Mouse (Mus musculus) naive thymus-derived CD4-positive, alpha-beta T cell, adult 2 months (primary cell): ENCODE measurements around the gene Bst1.
A peak's percentile ranks its signal among the peaks of the same experiment; 100 is the strongest.

Experiments
- DNase-seq: peaks from one replicate; pipeline ENCODE4 v3.0.0-alpha.2; 2011; ENCODE audit warnings: low read depth

Bst1 gene

DNA sequence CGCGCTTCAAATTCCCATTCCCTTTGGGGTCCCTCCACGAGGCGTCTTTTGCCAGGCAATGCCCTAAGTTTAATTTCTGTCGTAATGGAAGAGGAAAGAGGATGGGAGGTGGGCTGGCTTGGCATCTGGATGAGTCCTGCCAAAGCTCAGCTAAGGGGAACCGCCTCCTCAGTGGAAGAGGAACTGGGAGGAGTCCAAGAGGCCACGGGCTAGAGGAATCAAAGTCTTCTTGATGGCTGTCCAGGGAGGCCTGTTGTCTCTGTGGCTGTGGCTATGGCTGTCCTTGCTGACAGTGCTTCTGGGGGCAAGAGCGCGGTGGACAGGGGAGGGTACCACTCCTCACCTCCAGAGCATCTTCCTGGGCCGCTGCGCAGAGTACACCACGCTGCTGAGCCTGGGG lies at the start of gene Bst1:
Gene Bst1 (plus strand): TSS at position 191 of the 400 bp plus-strand sequence.
- no peak for DNase-seq

DNA sequence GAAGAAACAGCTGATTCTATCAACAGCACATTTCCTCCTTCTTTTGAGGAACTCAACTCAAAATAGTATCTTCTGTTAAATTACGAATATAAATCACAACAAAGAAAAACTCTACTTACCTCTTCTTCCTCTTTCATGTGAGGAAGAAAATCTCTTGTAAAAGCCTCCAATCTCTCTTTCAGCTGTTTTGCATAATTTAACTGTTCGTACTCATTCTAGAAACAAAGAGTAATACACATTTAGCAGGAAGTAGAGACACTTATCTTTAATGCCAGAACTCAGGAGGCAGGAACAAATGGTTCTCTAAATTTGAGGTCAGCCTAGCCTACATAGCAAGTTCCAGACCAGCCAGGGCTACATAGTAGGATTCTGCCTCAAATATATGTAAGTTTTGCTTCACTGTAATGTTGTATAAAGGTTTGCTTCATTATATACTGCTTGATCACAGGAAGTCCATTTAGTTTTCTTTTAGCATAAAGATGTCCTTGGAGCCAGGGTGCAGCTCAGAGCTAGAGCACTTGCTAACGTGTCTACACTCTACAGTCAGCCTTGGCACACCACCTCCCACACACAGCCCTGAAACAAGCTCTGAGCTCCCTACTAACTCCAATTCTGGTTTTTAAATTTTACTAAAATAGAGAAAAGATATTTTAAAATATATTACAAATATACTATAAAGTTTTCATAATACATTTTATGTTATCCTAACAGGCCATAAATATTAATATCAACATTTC lies 47.9 kb upstream of the Bst1 start:
- DNase-seq: peak; percentile 22

DNA sequence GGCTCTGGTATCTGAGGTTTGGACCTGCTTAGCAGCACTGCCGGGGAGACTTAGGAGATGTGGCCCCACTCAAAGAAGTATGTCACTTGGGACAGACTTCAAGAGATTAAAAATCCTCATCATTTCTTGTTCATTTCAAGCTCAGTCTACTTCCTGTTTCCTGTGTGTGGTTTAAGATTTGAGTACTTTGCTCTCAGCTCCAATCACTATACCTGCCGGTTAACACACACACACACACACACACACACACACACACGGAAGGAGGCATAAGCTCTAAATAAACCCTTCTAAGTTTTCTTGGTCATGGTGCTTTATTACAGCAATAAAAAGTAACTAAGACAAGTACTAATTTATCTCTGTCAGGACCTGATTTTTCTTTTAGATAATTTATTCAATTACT lies 47.1 kb upstream of the Bst1 start:
- DNase-seq: peak; percentile 81

DNA sequence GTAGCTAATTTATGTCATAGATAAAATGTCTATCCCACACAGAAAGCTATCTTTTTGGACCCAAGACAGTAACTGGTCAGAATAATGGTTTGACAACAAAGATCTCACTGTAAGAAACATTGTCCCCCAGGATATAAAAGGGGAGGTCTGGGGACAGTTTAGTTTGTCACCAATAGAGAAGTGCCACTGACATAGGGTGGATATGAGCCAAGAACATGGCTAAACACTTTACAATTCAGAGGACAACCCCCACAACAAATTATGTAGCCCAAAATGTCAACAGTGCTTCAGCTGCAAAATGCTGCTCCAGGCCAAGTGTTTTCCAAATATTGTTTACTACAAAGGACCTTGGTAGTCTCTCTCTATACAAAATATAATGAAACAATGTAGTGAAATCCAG lies 42.3 kb upstream of the Bst1 start:
- no peak for DNase-seq

DNA sequence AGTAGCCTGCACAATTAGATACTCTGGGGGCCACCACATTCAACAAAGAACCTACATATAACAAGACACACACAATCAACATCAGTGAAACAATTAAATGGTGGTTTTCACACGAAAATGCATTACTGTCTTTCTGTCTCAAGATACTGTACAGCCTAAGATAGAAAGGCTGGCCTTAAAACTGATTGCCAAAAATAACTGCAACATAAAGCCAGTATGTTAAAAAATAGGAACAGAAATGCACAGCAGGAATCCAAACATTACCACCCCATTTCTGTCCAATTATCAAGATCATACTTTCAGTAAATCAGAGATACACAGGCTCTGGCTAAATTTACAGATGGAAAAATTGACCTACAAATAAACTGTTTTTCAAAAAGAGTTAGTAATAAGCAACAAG lies 41.7 kb upstream of the Bst1 start:
- no peak for DNase-seq

DNA sequence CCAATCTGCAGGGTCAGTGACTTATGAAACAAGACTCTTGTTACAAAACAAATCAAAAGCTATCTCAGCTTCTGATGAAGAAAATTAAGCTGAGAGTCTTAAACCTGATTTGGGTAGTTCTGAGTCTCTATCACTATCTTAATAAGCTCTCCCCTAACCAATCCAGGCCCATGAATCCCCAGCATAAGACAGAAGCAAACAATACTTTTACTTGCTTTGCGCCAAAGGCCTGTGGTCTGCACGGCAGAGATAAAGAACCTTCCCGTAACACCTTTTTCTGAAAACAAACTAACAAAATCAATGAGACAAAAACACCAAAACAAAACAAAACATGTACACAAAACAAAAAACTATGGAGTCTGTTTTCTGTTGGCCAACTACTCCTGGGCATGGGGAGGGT lies 40.1 kb upstream of the Bst1 start:
- DNase-seq: no peak

DNA sequence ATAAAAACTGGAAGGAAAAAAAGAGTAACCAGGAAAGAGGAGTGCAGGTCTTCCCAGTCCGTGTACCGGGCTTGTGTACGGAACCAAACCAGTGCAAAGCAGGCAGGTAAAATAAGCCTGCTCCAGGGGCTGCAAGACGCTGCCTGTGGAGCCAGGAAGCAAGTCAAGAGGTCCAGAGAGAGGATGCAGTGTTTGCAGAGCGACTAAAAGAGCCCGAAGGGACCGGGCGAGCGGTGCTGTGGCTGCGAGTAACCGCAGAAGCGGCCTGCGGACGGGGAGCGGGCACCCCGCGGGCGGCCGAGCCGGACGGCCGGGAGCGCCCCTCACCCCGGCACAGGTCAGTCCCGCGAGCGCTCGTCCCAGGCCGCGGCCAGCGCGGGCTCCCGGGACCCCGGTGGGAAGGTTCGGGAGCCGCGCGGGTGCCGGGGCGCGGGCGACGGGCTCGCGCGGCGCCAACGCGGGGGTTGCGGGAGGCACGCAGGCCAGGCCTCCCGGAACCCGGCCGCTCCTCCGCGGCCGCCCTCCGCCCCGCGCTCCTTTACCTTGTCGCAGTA lies 37.2 kb upstream of the Bst1 start:
- peak; percentile 48 for DNase-seq

DNA sequence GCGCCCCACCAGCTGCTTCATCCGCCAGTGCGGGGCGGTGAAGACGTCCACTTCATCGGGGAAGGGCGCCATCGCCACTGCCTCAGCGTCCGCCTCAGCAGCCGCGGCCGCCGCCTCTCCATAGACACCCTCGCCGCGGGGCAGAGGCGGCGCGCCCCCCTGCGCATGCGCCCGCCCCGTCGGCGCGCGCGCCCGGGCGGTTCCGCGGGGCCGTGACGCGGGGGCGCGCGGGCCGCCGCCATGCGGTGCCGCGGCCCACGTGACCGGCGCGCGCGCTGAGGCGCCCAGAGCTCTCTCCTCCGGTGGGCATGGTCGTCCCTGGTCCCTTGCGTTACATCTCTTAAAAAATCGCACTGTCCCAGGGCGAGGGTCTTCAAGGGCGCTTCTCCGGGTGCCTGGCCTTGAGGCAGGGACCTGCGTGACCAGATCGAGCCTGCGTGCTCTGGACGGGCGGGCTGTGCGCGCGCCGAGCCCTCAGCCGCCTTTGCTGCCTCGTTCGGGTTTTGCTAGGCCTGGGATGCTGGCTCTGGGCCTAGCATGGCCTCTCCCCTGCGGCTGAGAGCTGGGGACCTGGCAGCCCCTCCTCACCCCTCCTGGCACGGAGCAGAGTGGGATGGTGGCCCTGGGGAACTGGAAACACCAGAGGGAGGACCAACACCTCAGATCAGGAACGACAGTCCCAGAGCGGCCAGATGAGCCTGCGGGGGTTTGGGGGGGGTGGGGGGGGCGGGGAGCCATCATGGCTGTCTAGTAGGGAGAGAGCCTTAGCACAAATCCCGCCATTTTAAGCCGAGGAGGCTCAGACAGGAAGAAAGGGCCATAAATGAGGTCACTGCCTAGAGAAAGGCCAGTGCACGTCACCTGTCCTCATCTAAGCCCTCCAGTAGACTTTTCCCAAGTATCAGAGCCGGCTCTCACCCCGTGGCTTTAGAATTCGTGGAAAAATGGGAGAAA lies 36.4 kb upstream of the Bst1 start:
- DNase-seq: peak; percentile 90

DNA sequence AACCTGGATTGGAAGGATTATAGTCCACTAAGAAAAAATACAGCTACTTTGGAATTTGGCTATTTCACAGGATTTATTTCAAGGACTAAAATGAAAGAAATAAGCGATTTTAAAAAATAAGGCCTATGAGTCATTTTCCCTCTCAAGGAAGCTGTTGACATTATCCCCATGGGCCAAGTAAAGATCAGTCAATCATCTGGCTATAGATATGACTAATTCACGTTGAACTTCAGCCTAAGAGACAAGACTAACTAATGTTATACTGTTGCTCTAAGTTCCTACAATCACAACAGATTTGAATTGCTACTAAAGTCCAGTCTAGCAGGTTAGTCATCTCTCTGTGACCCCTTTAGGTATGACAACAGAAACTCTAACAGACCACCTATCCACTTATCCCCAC lies 34.7 kb upstream of the Bst1 start:
- no peak for DNase-seq

DNA sequence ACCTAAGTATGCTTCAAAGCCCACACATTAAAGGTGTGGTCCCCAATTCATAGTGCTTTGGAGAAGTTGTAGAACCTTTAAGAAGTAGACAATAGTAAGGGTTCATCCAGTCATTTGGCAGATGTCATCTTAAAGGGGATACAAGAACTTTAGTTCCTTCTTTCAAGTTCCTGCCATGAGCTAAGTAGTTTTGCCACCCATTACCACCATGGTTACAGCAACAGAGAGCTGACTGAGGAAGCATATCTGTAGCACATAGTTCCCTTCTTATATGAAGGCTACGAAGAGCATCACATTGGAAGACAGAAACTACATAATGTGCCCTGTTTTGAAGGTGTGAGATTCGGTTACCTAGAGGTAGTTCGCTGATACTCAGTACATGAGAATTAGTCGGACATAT lies 32.1 kb upstream of the Bst1 start:
- DNase-seq: no peak

DNA sequence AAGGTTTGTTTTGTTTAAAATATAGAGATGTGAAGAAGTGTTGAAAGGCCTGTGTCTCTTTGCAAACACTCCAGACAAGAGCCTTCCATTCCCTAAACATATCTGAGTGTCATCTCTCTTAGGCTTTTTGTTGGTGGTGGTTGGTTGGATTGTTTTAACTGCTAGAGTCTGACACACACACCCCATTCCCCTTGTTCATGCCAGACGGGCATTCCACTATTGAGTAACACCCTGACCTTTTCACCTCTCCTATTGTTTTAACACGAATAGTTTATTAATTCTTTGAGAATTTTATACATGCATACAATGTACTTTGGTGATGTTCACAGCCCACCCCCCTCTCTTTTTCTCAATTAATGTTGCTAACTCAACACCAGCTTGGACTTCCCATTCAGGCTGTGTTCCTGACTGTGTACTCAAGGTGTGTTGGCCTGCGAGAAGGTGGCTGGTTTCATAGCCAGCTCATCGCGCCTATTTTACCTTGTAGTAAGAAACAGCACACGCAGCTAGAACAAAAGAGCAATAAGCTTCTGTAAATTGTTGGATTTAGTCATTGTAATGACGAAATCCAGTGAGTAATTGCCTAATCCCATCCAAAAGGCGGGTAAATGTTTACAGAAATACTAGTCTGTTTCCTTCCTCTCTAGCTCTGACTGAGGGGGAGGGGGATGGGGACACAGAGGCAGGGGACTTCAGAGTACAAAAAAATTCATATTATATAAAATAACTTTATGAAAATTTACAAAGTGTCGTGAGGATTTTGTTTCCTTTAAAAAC lies 30.5 kb upstream of the Bst1 start:
- DNase-seq: no peak

DNA sequence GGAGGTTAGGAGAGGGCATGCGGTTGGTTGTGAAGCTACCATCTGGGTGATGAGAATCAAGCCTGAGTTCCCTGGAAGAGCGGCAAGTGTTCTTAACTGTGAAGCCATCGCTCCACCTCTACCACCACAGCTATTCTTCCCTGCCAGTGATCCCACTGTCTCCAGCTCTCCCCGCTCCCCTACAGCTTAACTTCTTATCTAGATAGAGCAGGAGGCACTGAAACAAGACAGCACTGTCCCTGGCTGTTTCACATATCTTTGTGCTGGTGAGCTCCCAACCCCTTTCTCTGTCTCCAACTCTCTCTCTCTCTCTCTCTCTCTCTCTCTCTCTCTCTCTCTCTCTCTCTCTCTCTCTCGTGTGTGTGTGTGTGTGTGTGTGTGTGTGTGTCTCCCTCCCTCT lies 26.3 kb upstream of the Bst1 start:
- no peak for DNase-seq

DNA sequence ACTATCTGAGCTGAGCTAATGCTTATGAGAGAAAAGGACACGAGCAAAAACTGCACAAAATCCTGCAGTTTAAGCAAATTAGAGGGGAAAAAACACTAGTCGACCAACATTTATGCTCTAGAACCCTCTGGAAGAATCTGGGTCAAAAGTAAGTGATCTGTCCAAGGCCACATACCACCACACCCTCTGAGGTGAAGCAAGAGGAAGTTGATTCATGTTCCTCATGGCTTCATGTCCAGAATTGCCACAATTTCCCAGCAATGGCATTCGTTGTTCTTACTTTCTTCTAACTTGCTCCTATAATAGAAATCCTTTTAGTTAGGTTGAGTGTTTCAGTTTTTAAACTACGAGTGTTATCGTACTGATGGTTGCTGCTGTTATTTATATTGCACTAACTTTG lies 19.2 kb upstream of the Bst1 start:
- DNase-seq: no peak

DNA sequence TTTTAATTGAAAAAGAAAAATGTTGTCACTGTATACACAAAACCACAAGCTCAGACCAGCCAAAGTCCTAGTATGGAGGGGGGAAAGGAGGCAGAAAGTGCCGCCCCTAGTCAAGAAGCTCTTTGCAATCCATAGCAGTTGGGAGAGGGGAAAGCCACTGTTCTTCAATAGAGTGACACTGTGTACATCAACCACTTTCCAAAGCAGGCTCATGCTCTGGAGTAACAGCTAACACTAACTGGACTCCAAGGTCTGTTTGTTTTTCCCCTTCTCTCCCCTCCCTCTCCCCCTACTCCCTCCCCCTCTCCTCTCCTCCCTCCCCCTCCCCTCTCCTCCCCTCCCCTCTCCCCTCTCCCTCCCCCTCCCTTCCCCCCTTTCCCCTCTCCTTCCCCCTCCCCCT lies 18.0 kb upstream of the Bst1 start:
- no peak for DNase-seq

DNA sequence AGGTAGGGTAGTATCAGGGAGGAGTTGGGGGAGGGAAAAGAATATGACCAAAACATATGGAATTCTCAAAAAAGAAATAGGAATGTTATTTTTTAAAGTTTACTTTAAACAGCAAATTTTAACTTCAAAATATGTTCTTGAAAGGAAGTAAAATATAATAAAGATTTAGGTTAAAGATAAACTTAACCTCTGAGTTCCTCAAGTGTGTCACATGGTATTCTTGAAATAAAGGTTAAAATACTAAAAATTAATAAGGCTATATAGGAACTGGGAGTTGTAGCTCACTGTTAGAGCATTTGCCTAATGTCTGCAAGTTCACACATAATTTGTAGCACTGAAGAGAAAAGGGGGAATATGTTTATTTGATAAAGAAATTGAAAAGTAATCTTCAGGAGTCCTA lies 17.4 kb upstream of the Bst1 start:
- DNase-seq: no peak

DNA sequence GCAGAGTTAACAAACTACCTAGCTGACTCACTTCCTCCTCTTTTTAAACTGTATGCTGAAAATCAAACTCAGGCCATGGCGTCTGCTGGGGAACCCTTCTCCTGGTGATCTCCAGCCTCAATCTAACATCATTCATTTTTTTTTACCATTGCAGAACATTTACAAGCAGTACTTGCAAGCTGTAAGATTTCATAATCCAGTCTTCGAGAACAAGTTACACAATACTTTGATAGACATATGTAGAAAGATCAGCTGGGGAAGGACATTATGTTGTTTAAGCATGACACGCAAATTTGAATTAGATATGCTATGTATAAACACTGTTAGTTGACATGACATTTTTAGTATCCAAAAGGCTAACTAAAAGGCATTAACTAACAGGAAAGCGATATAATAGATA lies 16.9 kb upstream of the Bst1 start:
- DNase-seq: no peak

DNA sequence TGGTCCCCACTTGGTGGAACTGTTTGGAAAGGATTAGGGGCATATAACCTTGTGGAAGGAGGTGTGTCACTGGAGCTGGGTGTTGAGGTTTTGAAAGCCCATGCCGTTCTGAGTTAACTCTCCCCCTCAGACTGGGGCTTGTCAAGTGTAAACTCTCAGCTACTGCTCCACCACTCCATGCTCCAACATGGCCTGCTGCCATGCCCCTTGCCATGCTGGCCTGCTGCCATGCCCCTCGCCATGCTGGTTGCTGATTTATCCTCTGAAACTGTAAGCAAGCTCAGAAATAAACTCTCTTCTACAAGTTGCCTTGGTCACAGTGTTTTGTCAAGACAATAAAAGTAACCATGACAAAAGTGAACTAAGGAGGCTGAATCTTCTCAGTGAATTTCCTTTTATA lies 13.3 kb upstream of the Bst1 start:
- DNase-seq: no peak

DNA sequence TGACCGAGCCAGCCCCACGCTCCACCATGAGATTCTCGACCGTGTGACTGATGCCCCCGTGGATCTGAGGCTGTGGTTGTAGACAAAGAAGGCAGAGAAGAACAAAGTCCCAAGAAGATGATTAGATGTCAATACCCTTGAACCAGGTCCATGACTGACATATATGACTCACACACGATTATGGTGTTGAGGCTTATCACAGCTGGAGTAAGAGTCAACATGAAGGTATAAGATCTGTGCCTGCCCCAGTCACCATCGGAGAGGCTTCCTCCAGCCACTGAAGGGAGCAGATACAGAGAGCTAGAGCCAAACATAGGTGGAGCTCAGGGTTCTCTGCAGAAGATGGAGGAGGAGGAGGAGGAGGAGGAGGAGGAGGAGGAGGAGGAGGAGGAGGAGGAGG lies 12.3 kb upstream of the Bst1 start:
- DNase-seq: no peak

DNA sequence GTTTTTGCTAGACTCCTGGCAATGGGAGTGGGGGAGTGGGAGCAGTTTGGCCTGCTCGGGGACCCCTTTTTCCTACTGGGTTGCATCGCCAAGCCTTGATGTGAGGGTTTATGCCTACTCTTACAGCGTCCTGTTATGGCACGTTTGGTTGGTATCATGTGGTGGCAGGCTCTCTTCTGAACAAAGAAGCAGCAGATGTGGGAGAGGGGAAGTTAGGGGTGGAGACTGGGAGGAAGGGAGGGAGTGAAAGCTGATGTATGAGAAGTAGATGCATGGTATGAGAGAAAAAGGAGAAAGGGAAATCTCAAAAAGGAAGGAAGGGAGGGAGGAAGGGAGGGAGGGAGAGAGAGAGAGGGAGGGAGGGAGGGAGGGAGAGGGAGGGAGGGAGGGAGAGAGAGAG lies 11.8 kb upstream of the Bst1 start:
- no peak for DNase-seq

DNA sequence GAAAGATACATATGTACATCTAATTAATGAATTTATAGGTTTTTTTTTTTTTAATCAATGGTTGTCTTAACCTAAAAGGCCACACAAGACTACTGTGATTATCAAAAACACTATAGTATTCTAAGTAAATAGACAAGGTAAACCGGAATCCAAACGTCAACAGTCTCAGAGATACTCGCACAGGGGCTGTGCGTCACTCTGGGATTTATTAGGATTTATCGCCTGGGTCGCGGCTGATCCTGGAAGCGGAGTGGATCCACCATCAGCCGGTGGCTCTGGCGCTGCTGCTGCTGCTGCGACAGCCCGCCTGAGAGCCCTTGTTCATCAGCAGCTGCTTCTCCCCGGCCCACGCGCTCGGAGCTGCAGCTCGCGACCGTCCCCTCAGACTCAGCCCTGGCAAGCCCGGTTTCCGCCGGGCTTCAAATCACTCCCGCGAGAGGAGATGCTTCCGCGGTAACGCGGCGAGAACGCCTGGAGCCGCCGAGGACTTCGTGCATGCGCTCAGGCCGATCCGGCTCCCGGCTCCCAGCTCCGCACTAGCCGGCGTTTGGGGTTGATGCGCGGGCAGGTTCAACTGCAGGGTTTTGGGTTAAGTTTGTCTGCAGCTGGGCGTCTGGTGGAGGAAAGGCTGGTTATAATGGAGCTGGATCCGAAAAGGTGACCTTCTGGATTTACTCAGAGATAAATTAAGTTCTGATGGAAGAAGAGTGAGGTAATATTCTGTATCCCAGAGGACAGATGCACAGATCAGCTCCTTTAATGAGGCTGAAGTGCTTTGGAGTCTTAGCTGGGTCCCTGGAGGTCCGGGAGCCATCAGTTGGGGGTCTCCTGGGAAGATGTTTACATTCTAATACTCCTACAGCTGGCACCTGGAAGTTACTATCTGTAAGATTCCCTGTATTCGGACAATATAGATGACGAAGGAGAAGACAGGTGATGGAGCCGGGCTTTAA lies 10.7 kb upstream of the Bst1 start:
- DNase-seq: peak; percentile 85

DNA sequence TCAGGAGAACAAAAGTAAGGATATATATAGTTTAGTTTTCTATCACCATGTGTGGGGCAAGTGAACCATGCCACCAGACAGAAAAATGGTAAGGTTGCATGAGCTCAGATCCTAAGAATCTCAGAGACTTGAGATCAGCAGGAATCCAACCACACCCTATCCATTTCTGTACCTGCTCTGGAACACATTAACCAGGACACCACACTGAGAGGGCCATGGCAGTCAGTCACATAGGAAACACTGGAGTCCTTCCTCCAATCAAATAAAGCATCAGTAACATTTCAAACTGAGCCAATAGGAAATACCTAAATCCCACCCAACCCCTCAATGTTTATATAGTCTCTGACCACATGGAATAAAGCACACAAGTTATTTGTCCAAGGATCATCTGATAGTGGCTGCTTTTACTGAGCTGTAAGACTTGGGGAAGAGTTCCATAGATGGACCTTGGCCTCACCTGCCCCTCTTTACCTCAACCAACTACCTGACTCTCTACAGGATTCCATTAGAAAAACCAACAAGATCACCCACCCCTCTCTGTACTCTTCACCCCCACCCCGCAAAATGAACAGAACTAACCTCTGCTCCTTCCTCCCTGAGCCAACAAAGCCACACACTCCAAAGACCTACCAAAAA lies 8.1 kb upstream of the Bst1 start:
- no peak for DNase-seq
